Mouse (Mus musculus) MEL (cell line): ENCODE data around the gene Klhdc4. TPM values are rescaled to one million over a fixed set of nuclear protein-coding genes. Genes with fewer than 3 reads are reported as not detected.

Experiments
- DNase-seq: peaks from one replicate; pipeline ENCODE4 v3.0.0; 2011; ENCODE audit warnings: low read depth, low spot score
- H3K27ac ChIP-seq: 2 replicates; pipeline ENCODE4 v1.5.1; 2012; ENCODE audit warnings: low read depth, mild to moderate bottlenecking, control low read depth, low read length, moderate library complexity; ENCODE audit not compliant: control insufficient read depth
- H3K27me3 ChIP-seq, 2 experiments: fragments of 150-350 bp in 1 of 2; sonication (generic) in 1 of 2; 2 replicates each; pipeline ENCODE4 v1.6.1; 2012; ENCODE audit warnings: low read length in 2 of 2, mild to moderate bottlenecking in 2 of 2, improper control_type of control experiment in 1 of 2, moderate library complexity in 1 of 2; ENCODE audit not compliant: insufficient read depth in 2 of 2, control insufficient read depth in 1 of 2
- H3K36me3 ChIP-seq, 2 experiments: 2 replicates each; pipeline ENCODE4 v1.6.1; 2012 to 2014; ENCODE audit warnings: low read length in 2 of 2, improper control_type of control experiment in 1 of 2, inconsistent platforms in 1 of 2, mild to moderate bottlenecking in 1 of 2; ENCODE audit not compliant: insufficient read depth in 2 of 2, control insufficient read depth in 1 of 2
- H3K4me1 ChIP-seq, 2 experiments: fragments of 150-350 bp in 1 of 2; sonication (generic) in 1 of 2; 2 replicates each; pipeline ENCODE4 v1.6.1; 2012; ENCODE audit warnings: low read length in 2 of 2, improper control_type of control experiment in 1 of 2, mild to moderate bottlenecking in 1 of 2; ENCODE audit not compliant: insufficient read depth in 2 of 2, control insufficient read depth in 1 of 2
- H3K4me3 ChIP-seq, 2 experiments: fragments of 150-350 bp in 1 of 2; sonication (generic) in 1 of 2; 2 replicates each; pipeline ENCODE4 v1.5.1; 2012; ENCODE audit warnings: low read depth in 2 of 2, low read length in 2 of 2, mild to moderate bottlenecking in 2 of 2, moderate library complexity in 2 of 2, control low read depth in 1 of 2, improper control_type of control experiment in 1 of 2; ENCODE audit not compliant: control insufficient read depth in 1 of 2, insufficient read depth in 1 of 2
- H3K79me2 ChIP-seq: 2 replicates; pipeline ENCODE4 v1.6.1; 2012; ENCODE audit warnings: mild to moderate bottlenecking, low read length, moderate library complexity; ENCODE audit not compliant: control insufficient read depth, poor library complexity, insufficient read depth
- H3K9ac ChIP-seq: 2 replicates; pipeline ENCODE4 v1.6.1; 2012; ENCODE audit warnings: low read depth, mild to moderate bottlenecking, control low read depth, low read length, moderate library complexity; ENCODE audit not compliant: control insufficient read depth, poor library complexity, severe bottlenecking
- H3K9me3 ChIP-seq: fragments of 150-350 bp; sonication (generic); replicated peaks from 2 replicates; pipeline ENCODE4 v1.6.1; 2012; ENCODE audit warnings: mild to moderate bottlenecking, low read length, improper control_type of control experiment, moderate library complexity; ENCODE audit not compliant: insufficient read depth
- BHLHE40 ChIP-seq: IDR thresholded peaks from 2 replicates; pipeline ENCODE4 v1.6.1; 2012; ENCODE audit warnings: low read depth, mild to moderate bottlenecking, inconsistent platforms, low read length, improper control_type of control experiment, borderline replicate concordance
- CTCF ChIP-seq, 3 experiments: IDR thresholded peaks in 2 of 3; conservative IDR thresholded peaks in 1 of 3; 2 replicates each; pipeline ENCODE4 v1.5.1; 2011 to 2012; ENCODE audit warnings: low read length in 3 of 3, low read depth in 2 of 3, mild to moderate bottlenecking in 2 of 3, improper control_type of control experiment in 1 of 3, inconsistent platforms in 1 of 3, mixed read lengths in 1 of 3, moderate library complexity in 1 of 3; ENCODE audit not compliant: control insufficient read depth in 1 of 3, insufficient read depth in 1 of 3, poor library complexity in 1 of 3, severe bottlenecking in 1 of 3
- ELF1 ChIP-seq: IDR thresholded peaks from 2 replicates; pipeline ENCODE4 v1.6.1; 2014; ENCODE audit warnings: low read depth, mild to moderate bottlenecking, inconsistent platforms, low read length, improper control_type of control experiment, moderate library complexity
- EP300 ChIP-seq, 2 experiments: IDR thresholded peaks; 2 replicates each; pipeline ENCODE4 v1.6.1; 2011; ENCODE audit warnings: improper control_type of control experiment in 2 of 2, low read length in 2 of 2, low read depth in 1 of 2, mild to moderate bottlenecking in 1 of 2
- JUND ChIP-seq: IDR thresholded peaks from 2 replicates; pipeline ENCODE4 v1.6.1; 2011; ENCODE audit warnings: low read depth, mild to moderate bottlenecking, improper control_type of control experiment, low read length
- MAX ChIP-seq: IDR thresholded peaks from 2 replicates; pipeline ENCODE4 v1.6.1; 2011; ENCODE audit warnings: low read length, improper control_type of control experiment
- MAZ ChIP-seq: IDR thresholded peaks from 2 replicates; pipeline ENCODE4 v1.6.1; 2012; ENCODE audit warnings: low read depth, mild to moderate bottlenecking, inconsistent platforms, low read length, improper control_type of control experiment
- MEF2A ChIP-seq: IDR thresholded peaks from 2 replicates; pipeline ENCODE4 v1.6.1; 2014; ENCODE audit warnings: low read depth, mild to moderate bottlenecking, inconsistent platforms, low read length, improper control_type of control experiment; ENCODE audit not compliant: poor library complexity, insufficient replicate concordance, severe bottlenecking; ENCODE audit errors: extremely low read depth
- MXI1 ChIP-seq: IDR thresholded peaks from 2 replicates; pipeline ENCODE4 v1.6.1; 2011; ENCODE audit warnings: mild to moderate bottlenecking, low read depth, low read length, improper control_type of control experiment
- MYC ChIP-seq: IDR thresholded peaks from 2 replicates; pipeline ENCODE4 v1.6.1; 2011; ENCODE audit warnings: low read depth, mild to moderate bottlenecking, low read length, improper control_type of control experiment, moderate library complexity
- NELFE ChIP-seq: IDR thresholded peaks from 2 replicates; pipeline ENCODE4 v1.6.1; 2011; ENCODE audit warnings: low read depth, low read length, improper control_type of control experiment
- NRF1 ChIP-seq: IDR thresholded peaks from 2 replicates; pipeline ENCODE4 v1.6.1; 2014; ENCODE audit warnings: low read depth, mild to moderate bottlenecking, inconsistent platforms, low read length, improper control_type of control experiment, moderate library complexity; ENCODE audit not compliant: poor library complexity, insufficient read depth, severe bottlenecking
- POLR2AphosphoS2 ChIP-seq: IDR thresholded peaks from 2 replicates; pipeline ENCODE4 v1.6.1; 2011; ENCODE audit warnings: low read length, improper control_type of control experiment
- RCOR1 ChIP-seq: IDR thresholded peaks from 2 replicates; pipeline ENCODE4 v1.6.1; 2012; ENCODE audit warnings: low read depth, mild to moderate bottlenecking, inconsistent platforms, low read length, improper control_type of control experiment
- SIN3A ChIP-seq: IDR thresholded peaks from 2 replicates; pipeline ENCODE4 v1.6.1; 2012; ENCODE audit warnings: low read length, improper control_type of control experiment, inconsistent platforms
- SMC3 ChIP-seq: IDR thresholded peaks from 2 replicates; pipeline ENCODE4 v1.6.1; 2011; ENCODE audit warnings: low read depth, low read length, improper control_type of control experiment
- TAL1 ChIP-seq: IDR thresholded peaks from 2 replicates; pipeline ENCODE4 v1.6.1; 2012; ENCODE audit warnings: mild to moderate bottlenecking, inconsistent platforms, low read length, moderate library complexity, mixed read lengths
- TBP ChIP-seq: IDR thresholded peaks from 2 replicates; pipeline ENCODE4 v1.8.0; 2011; ENCODE audit warnings: low read depth, low read length, improper control_type of control experiment
- UBTF ChIP-seq: IDR thresholded peaks from 2 replicates; pipeline ENCODE4 v1.6.1; 2012; ENCODE audit warnings: low read depth, mild to moderate bottlenecking, inconsistent platforms, low read length, improper control_type of control experiment, moderate library complexity, borderline replicate concordance; ENCODE audit not compliant: insufficient read depth
- USF1 ChIP-seq: IDR thresholded peaks from 2 replicates; pipeline ENCODE4 v1.6.1; 2014; ENCODE audit warnings: low read depth, mild to moderate bottlenecking, inconsistent platforms, low read length, improper control_type of control experiment, moderate library complexity
- ZC3H11A ChIP-seq: IDR thresholded peaks from 2 replicates; pipeline ENCODE4 v1.6.1; 2012; ENCODE audit warnings: low read depth, mild to moderate bottlenecking, inconsistent platforms, low read length, improper control_type of control experiment
- ZKSCAN1 ChIP-seq: IDR thresholded peaks from 2 replicates; pipeline ENCODE4 v1.6.1; 2012; ENCODE audit warnings: low read depth, mild to moderate bottlenecking, inconsistent platforms, low read length, improper control_type of control experiment, moderate library complexity
- ZMIZ1 ChIP-seq: IDR thresholded peaks from 2 replicates; pipeline ENCODE4 v1.6.1; 2012; ENCODE audit warnings: low read depth, mild to moderate bottlenecking, inconsistent platforms, low read length, improper control_type of control experiment, moderate library complexity
- ZNF384 ChIP-seq: IDR thresholded peaks from 2 replicates; pipeline ENCODE4 v1.6.1; 2012; ENCODE audit warnings: low read depth, mild to moderate bottlenecking, inconsistent platforms, low read length, improper control_type of control experiment
- polyA plus RNA-seq, 2 experiments: library from polyadenylated mRNA; stranded (reverse) in 1 of 2; unstranded in 1 of 2; fragments of >175 nt in 1 of 2; fragments of >200 nt in 1 of 2; gene quantifications; 2 replicates each; pipeline versions ENCODE4 v1.2.1 to v1.2.4; 2012; ENCODE audit warnings: low replicate concordance in 2 of 2, low read depth in 1 of 2; ENCODE audit not compliant: insufficient read length in 2 of 2, insufficient read depth in 1 of 2, missing spikeins in 1 of 2
- total RNA-seq: library from RNA; depleted of rRNA; stranded (reverse); fragments of 300-350 nt; gene quantifications from 2 replicates; pipeline ENCODE4 v1.2.3, GENCODE M21; 2012

The Klhdc4 gene
- total and polyA plus RNA-seq, 3 experiments: 49.8 to 65.2 TPM; not detected in 1

- no peak for DNase-seq
- Histone ChIP-seq H3K4me1 (no peaks in the 10 kb centered on the region), H3K27ac (no peak overlapping the region), H3K9me3 (no peaks in the 10 kb centered on the region), H3K27me3 (no peaks in the 10 kb centered on the region), H3K9ac (no peak overlapping the region), H3K79me2 (no peaks in the 10 kb centered on the region), H3K36me3 (peaks cover 0 to 3% of the 10 kb centered on the region in 2 experiments; a peak in 2 of 4 replicates), H3K4me3 (no peak overlapping the region)
- TF ChIP-seq SMC3 (no peak), NELFE (no peak), MYC (no peak), CTCF (IDR thresholded peaks at IDR 0.05 in 2 of 3, conservative IDR thresholded peaks at IDR 0.05 in 1 of 3; ENCODE audit: control insufficient read depth in 1 of 3, insufficient read depth in 1 of 3, low read depth in 2 of 3, low read length in 3 of 3, poor library complexity in 1 of 3, severe bottlenecking in 1 of 3) (no peak), MXI1 (no peak), MAX (no peak), USF1 (no peak), TBP (no peak)
These were observed 24.5 kb downstream of the Klhdc4 start for GRCm38 (mm10) chr8:121804829-121805228.

- H3K36me3 ChIP-seq: peaks cover 0 to under 1% of the 10 kb centered on the region in 2 experiments; a peak in 1 of 4 replicates
These were observed 31.0 kb downstream of the Klhdc4 start for GRCm38 (mm10) chr8:121798401-121798800.

GRCm38 (mm10) chr8:121796406-121796805, 33.0 kb downstream of the Klhdc4 start:
- no peaks in the 10 kb centered on the region for H3K79me2 ChIP-seq
- H3K9ac ChIP-seq: no peak overlapping the region
- no peaks in the 10 kb centered on the region for H3K4me1 ChIP-seq
- H3K27me3 ChIP-seq: no peaks in the 10 kb centered on the region
- no peaks in the 10 kb centered on the region for H3K9me3 ChIP-seq
- no peak overlapping the region for H3K27ac ChIP-seq
- no peak for TF ChIP-seq SIN3A
- no peak for TF ChIP-seq ELF1
- TF ChIP-seq ZKSCAN1: no peak
- TF ChIP-seq POLR2AphosphoS2: no peak
- TF ChIP-seq BHLHE40: no peak
- no peak for TF ChIP-seq NRF1
- DNase-seq: no peak
- H3K4me3 ChIP-seq: no peak overlapping the region
- H3K36me3 ChIP-seq: no peaks in the 10 kb centered on the region; a peak in 1 of 4 replicates

More at GRCm38 (mm10) chr8:121798401-121798800, 31.0 kb downstream of the Klhdc4 start:
- H3K27ac ChIP-seq: no peak overlapping the region
- no peaks in the 10 kb centered on the region for H3K79me2 ChIP-seq
- H3K27me3 ChIP-seq: no peaks in the 10 kb centered on the region
- H3K4me1 ChIP-seq: no peaks in the 10 kb centered on the region
- TF ChIP-seq UBTF (no peak), ELF1 (no peak), EP300 (IDR thresholded peaks at IDR 0.05; ENCODE audit: low read depth in 1 of 2, low read length in 2 of 2) (no peak), ZNF384 (no peak), MXI1 (no peak), NELFE (no peak), TAL1 (no peak), MEF2A (no peak), RCOR1 (no peak), POLR2AphosphoS2 (no peak), JUND (no peak), MAZ (no peak), USF1 (no peak), ZC3H11A (no peak), SIN3A (no peak), ZKSCAN1 (no peak), MYC (no peak), ZMIZ1 (no peak)
- no peak for DNase-seq
- H3K9ac ChIP-seq: no peak overlapping the region
- H3K9me3 ChIP-seq: no peaks in the 10 kb centered on the region
- no peak overlapping the region for H3K4me3 ChIP-seq
